Mouse (Mus musculus) kidney, postnatal 0 days (tissue): ENCODE measurements around the gene Klhl35. TPM values are rescaled to one million over a fixed set of nuclear protein-coding genes. Genes with fewer than 3 reads are reported as not detected.

Source experiments
- ATAC-seq: fragments of 200-750 bp; cut with Nextera tagmentation; replicated peaks from 2 replicates; pipeline ENCODE4 v1.8.0; 2017; ENCODE audit warnings: low read depth, moderate number of reproducible peaks, moderate TSS enrichment, moderate library complexity; ENCODE audit not compliant: low FRiP score
- DNase-seq: peaks from one replicate; pipeline ENCODE4 v3.0.0-alpha.2; 2016; ENCODE audit warnings: low spot score
- H3K27ac ChIP-seq: fragments of 300-500 bp; sonication (generic); 2 replicates; pipeline ENCODE4 v1.5.1; 2014; ENCODE audit warnings: mild to moderate bottlenecking
- H3K27me3 ChIP-seq: fragments of 300-500 bp; sonication (generic); 2 replicates; pipeline ENCODE4 v1.6.1; 2014; ENCODE audit warnings: low read length, mixed read lengths; ENCODE audit not compliant: insufficient read depth
- H3K36me3 ChIP-seq: fragments of 300-500 bp; sonication (generic); 2 replicates; pipeline ENCODE4 v1.6.1; 2014; ENCODE audit warnings: low read length, mixed read lengths; ENCODE audit not compliant: insufficient read depth
- H3K4me1 ChIP-seq: fragments of 300-500 bp; sonication (generic); replicated peaks from 2 replicates; pipeline ENCODE4 v1.6.1; 2014; ENCODE audit warnings: antibody characterized with exemption, low read length, mixed read lengths; ENCODE audit not compliant: insufficient read depth
- H3K4me2 ChIP-seq: fragments of 300-500 bp; sonication (generic); 2 replicates; pipeline ENCODE4 v1.6.1; 2014; ENCODE audit warnings: mild to moderate bottlenecking, low read length, moderate library complexity, mixed read lengths
- H3K4me3 ChIP-seq: fragments of 300-500 bp; sonication (generic); replicated peaks from 2 replicates; pipeline ENCODE4 v1.5.1; 2014; ENCODE audit warnings: low read depth, low read length
- H3K9ac ChIP-seq: fragments of 300-500 bp; sonication (generic); 2 replicates; pipeline ENCODE4 v1.6.1; 2014; ENCODE audit warnings: low read depth, low read length
- H3K9me3 ChIP-seq: fragments of 300-500 bp; sonication (generic); replicated peaks from 2 replicates; pipeline ENCODE4 v1.6.1; 2016; ENCODE audit warnings: low read length, inconsistent platforms, mixed read lengths
- CTCF ChIP-seq: IDR thresholded peaks from 2 replicates; pipeline ENCODE4 v1.5.1; 2016; ENCODE audit warnings: antibody characterized with exemption, low read depth, mild to moderate bottlenecking, moderate library complexity
- WGBS: fragments of 180-500 bp; shearing (Covaris S2); extraction: QIAGEN DNeasy Blood & Tissue Kit; methylation state at CpG from one replicate; pipeline ENCODE4 v1.1.7; 2014; 5-methylcytosine and 5-hydroxymethylcytosine counted together
- polyA plus RNA-seq: library from polyadenylated mRNA; unstranded; fragments of >200 nt; fragmentation: Nextera tagmentation; extraction: Ambion mirVana; gene quantifications from 2 replicates; pipeline ENCODE4 v1.2.1, GENCODE M21; 2015

The Klhl35 gene
- polyA plus RNA-seq, 1 experiment from 2014 or later, result 1.3 TPM

GRCm38 (mm10) chr7:99458849-99459248 lies 7.0 kb upstream of the Klhl35 start:
- ATAC-seq (no peak), DNase-seq (no peak)
- H3K36me3 ChIP-seq, result no peaks in the 10 kb centered on the region
- no peak overlapping the region for H3K4me2 ChIP-seq
- no peaks in the 10 kb centered on the region for H3K9me3 ChIP-seq
- WGBS, result 65% methylated on average over 8 of the region's 8 CpGs
- TF ChIP-seq CTCF, result no peak
- H3K9ac ChIP-seq, result no peak overlapping the region
- H3K4me3 ChIP-seq, result no peak overlapping the region
- no peaks in the 10 kb centered on the region for H3K27me3 ChIP-seq
- peaks cover 11% of the 10 kb centered on the region for H3K4me1 ChIP-seq
- no peak overlapping the region for H3K27ac ChIP-seq

- Histone ChIP-seq H3K4me2 (no peak overlapping the region), H3K4me1 (peaks cover 6% of the 10 kb centered on the region; the same call in 1 of the 2 replicates), H3K4me3 (no peak overlapping the region), H3K9ac (no peak overlapping the region), H3K36me3 (no peaks in the 10 kb centered on the region), H3K9me3 (no peaks in the 10 kb centered on the region), H3K27ac (no peak overlapping the region), H3K27me3 (no peaks in the 10 kb centered on the region)
- DNase-seq (no peak), ATAC-seq (no peak)
- WGBS, result 90% methylated on average over 15 of the region's 15 CpGs
- no peak for TF ChIP-seq CTCF
Measured at GRCm38 (mm10) chr7:99459888-99460652, 5.7 kb upstream of the Klhl35 start.

DNA sequence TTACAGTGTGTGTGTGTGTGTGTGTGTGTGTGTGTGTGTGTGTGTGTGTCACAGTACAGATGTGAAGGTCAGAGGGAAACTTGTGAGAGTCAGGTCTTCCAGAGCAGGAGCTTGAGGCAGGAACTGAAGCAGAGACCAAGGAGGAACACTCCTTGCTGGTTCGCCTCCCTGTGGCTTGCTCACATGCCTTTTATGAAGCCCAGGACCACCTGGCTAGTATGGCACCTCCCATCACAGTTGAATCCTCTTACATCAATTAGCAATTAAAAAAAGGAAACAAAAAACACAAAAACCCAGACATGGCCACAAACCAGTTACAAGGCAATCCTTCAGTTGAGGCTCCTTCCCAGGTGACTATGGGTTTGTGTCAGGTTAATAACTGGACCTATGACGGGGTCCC lies 2.7 kb upstream of the Klhl35 start:
- 77% methylated on average over 2 of the region's 2 CpGs for WGBS
- H3K4me2 ChIP-seq, result no peak overlapping the region
- DNase-seq (no peak), ATAC-seq (no peak)
- peaks cover 18% of the 10 kb centered on the region; the same call in 1 of the 2 replicates for H3K4me1 ChIP-seq
- H3K27ac ChIP-seq, result no peak overlapping the region
- H3K27me3 ChIP-seq, result no peaks in the 10 kb centered on the region
- H3K36me3 ChIP-seq, result no peaks in the 10 kb centered on the region
- no peak overlapping the region for H3K4me3 ChIP-seq
- no peak overlapping the region for H3K9ac ChIP-seq
- TF ChIP-seq CTCF, result no peak
- no peaks in the 10 kb centered on the region for H3K9me3 ChIP-seq

DNA sequence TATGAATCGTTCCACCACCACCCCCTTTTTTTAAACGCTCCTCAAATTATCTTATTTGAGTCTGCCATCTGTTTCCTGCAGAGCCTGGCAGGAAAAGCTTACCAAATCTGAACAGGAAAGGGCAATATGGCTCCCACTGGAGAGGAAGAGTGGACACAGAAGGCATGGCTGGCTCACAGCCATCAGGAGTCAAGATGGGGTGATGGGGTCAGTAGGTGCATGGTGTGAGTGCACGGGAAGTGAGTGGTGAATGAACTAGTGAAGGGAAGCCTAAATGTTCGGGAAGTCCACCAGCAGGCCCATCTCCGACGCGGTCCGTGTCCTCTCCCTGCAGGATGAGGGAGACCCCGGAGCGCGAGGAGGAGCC lies 2.1 kb downstream of the Klhl35 start:
- 18% methylated on average over 10 of the region's 11 CpGs for WGBS
- Histone ChIP-seq H3K36me3 (no peaks in the 10 kb centered on the region), H3K9ac (peak overlapping the region; percentile 75), H3K4me3 (peak overlapping the region; percentile 48), H3K9me3 (no peaks in the 10 kb centered on the region), H3K27me3 (no peaks in the 10 kb centered on the region), H3K27ac (peak overlapping the region; percentile 95), H3K4me2 (peak overlapping the region; percentile 64), H3K4me1 (peaks cover 24% of the 10 kb centered on the region; the same call in 1 of the 2 replicates)
- no peak for TF ChIP-seq CTCF
- no peak; the same call in 1 of the 2 replicates for ATAC-seq
- peak; percentile 71 for DNase-seq

- H3K4me2 ChIP-seq, result peak overlapping the region; percentile 64
- WGBS, result under 1% methylated on average over 137 of the region's 145 CpGs
- peak overlapping the region; percentile 95 for H3K27ac ChIP-seq
- no peaks in the 10 kb centered on the region for H3K9me3 ChIP-seq
- DNase-seq, result peak; percentile 93
- TF ChIP-seq CTCF, result peak; percentile 66
- ATAC-seq, result peak; percentile 80
- no peaks in the 10 kb centered on the region for H3K36me3 ChIP-seq
- H3K4me1 ChIP-seq, result peaks cover 24% of the 10 kb centered on the region; the same call in 1 of the 2 replicates
- peak overlapping the region; percentile 48 for H3K4me3 ChIP-seq
- no peaks in the 10 kb centered on the region for H3K27me3 ChIP-seq
- peak overlapping the region; percentile 75 for H3K9ac ChIP-seq
Measured at GRCm38 (mm10) chr7:99468283-99469132, 2.7 kb downstream of the Klhl35 start.

DNA sequence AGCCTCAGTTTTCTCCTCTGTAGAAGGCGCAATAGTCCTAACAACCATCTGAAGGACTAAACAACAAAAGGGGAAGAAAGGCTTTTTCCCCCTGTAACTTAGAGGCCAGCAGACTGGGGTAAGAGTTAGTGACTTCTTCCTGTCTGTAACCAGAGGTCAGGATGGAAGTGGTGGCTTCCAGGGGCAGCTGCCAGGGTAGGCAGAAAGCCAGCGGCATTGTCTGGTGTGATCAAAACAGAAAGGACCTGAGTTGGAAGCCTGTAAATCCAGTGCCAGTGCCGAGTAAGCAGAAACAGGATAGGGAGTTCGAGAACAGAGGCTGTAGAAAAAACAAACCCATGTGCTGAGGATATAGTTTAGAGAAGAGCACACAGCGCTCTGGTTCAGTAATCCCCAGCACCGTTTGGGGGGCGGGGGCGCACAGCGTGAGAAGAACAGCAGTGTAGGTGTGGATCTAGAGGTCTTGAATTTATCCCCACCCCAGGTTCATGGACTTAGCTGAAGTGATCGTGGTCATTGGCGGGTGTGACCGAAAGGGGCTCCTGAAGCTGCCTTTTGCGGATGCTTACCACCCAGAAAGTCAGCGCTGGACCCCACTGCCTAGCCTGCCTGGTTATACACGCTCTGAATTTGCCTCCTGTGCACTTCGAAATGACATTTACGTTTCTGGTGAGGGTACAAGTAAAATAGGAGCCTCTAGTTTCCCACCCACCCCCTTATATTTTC lies 4.0 kb downstream of the Klhl35 start:
- DNase-seq (no peak), ATAC-seq (no peak)
- H3K36me3 ChIP-seq, result no peaks in the 10 kb centered on the region
- H3K27me3 ChIP-seq, result no peaks in the 10 kb centered on the region
- no peak overlapping the region for H3K9ac ChIP-seq
- no peak overlapping the region for H3K4me3 ChIP-seq
- peak overlapping the region; percentile 95; the same call in 1 of the 2 replicates for H3K27ac ChIP-seq
- TF ChIP-seq CTCF, result no peak
- H3K4me1 ChIP-seq, result peaks cover 24% of the 10 kb centered on the region
- H3K4me2 ChIP-seq, result no peak overlapping the region
- H3K9me3 ChIP-seq, result no peaks in the 10 kb centered on the region
- WGBS, result 68% methylated on average over 17 of the region's 17 CpGs
